Mouse (Mus musculus): ENCODE results near the gene Hck.
A peak's percentile ranks its signal among the peaks of the same experiment; 100 is the strongest.

The Hck gene

DNA sequence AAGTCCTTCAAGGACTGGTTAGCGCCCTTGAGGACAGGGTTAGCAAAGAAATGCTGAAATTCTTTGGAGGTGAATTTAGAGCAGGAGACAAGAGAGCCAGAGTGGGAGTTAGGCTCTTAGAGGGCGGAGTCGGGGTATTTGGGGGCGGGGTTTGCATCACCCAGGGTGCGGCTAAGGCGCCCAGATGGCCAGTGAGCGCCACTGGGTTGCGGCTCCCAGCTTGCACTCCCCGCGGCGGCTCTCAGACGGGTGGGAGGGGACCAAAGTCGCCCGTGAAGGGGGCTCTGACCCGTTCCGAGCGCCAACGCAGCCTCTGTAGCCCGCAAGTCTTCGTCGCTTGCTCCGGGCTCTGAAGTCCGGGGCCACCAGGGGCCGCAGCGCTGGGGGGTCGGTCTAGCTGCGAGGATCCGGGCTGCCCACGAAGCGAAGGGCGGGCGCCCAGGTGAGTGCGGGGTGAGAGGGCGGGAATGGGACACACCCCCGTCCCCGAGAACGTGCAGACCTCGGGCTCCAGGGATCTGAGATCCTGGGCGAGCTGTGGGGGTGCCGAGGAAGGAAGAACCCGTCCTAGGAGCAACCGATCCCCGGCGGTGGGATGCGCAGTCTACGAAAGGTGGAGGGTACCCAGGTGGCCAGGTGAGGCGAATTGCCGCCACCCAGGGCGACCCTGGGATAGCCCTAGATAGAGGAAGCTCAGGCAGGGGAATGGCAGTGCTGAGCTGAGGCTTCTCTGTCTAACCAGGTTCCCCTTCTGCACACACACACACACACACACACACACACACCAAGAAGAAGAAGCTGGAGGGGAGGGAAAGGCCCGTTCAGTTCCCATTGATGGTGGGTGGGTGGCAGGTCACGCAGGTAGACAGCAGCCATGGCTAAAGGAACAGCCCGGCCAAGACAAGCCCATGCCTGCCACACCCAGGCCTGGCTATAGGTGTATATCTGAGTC is at the start of gene Hck:
Gene Hck (plus strand): TSS at position 156 of the 952 bp plus-strand sequence.
- DNase-seq (ENCODE audit: low read depth, low spot score) = no peak

DNA sequence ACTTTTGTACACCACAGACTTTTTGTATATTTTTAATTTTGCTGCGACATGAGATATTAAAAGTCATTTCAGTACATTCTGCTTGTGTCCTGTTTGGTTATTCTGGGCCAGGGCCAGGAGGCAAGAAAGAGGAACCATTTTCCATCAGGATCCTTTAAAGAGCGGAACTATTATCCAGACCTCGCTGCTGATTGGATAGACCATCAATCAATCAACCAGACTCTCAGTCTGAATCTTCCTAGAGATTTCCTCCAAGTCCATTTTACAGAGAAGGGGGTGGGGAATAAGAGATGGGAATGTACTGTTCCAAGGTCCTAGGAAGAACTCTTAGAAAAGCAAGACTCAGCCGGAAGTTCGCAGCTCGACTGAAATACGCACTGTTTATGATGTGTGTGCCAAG is 48.1 kb upstream of the Hck start:
- no peak for DNase-seq (ENCODE audit: low read depth, low spot score)

DNA sequence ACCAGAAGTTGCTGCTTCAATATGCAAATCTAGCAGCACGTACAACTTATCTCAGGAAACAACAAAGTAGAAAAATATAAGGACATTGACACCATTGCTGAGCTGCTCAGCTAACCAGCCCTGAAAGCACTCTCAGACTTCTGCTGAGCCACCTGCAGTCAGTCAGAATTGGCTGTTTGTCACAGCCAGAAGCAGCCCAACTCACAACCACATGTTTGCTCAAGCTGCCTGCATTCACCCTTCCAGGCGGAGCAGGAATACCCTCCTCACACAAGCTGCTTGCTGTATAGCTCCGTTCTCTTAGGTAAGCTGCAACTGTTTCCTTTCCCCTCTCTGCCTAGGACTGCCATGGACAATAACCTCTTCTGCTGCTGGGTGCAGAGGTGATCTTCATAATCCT is 44.9 kb upstream of the Hck start:
- DNase-seq (ENCODE audit: low read depth, low spot score) = no peak

- no peak for DNase-seq (ENCODE audit: low read depth, low spot score)
These were observed 43.9 kb upstream of the Hck start for GRCm38 (mm10) chr2:153064190-153064970.

GRCm38 (mm10) chr2:153065747-153066508 is 42.3 kb upstream of the Hck start, which contains the start of gene Ccm2l:
Gene Ccm2l, plus strand, starts transcription at chr2:153065955.
- no peak for DNase-seq (ENCODE audit: low read depth, low spot score)

GRCm38 (mm10) chr2:153066991-153067390 is 41.3 kb upstream of the Hck start:
- no peak for DNase-seq (ENCODE audit: low read depth, low spot score)

- DNase-seq (ENCODE audit: low read depth, low spot score) = no peak
These were observed 37.3 kb upstream of the Hck start for GRCm38 (mm10) chr2:153070762-153071490.

GRCm38 (mm10) chr2:153071491-153072184 is 36.6 kb upstream of the Hck start:
- no peak for DNase-seq (ENCODE audit: low read depth, low spot score)

DNA sequence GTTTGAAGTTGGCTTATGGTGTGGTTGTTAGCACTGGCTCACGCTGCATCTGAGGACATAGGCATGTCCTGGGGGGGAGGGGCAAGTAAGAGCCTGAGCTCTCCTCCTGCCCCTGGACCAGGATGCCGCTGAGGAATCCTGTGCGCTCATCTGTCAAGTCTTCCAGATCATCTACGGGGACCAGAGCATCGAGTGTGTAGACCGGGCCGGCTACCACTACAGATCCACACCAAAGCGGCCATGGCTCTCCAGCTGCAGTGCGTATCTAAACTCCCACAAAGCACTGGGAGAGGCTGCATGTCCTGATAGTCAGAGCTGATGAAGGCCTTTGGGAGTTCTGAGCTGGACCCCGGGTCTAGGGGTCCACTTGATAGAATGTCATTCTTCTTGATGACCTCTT is 33.6 kb upstream of the Hck start:
- no peak for DNase-seq (ENCODE audit: low read depth, low spot score)

DNA sequence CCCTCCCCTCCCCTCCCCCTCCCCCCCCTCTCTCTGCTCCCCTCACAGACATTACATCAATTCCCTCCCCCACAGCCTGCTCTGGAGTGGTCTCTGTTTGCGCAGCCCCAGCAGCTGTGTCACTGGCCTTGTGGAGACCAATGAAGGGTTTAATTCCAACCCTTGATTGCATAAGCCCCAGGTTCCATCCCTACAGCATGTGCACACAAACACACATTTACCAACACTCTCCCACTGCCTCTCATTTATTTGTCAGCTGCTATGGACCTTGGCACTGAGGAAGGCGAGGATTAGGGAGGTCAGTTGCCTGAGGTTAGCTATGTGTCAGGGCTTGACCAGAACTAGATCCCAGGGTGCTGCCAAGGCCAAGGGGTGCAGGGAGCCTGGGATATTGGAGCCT is 32.3 kb upstream of the Hck start:
- no peak for DNase-seq (ENCODE audit: low read depth, low spot score)

DNA sequence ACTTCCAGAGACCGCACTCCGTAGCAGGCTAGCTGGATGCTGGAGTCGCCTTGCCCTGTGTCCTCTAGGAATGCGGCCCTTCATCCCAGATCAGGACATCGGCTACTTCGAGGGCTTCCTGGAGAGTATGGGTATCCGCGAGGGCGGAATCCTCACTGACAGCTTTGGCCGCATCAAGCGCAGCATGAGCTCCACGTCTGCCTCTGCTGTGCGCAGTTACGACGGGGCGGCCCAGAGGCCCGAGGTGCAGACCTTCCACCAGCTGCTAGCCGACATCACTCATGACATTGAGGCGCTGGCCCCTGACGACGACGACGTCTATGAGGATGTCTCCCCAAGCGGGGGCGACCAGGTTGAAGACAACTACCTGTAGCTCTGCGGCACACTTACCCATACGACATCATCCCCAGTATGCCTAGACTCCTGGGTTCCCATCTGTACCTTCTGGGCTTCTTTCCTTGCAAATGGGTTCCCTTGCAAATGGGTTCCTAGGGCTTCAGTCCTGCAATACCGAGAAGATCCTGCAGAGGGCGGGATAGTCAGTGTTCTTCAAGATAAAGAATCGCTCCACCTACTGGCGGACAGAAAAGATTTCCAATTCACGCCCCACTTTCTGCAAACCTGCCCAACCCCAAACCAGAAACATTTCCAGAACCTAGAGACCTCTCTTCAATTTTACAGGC is 27.3 kb upstream of the Hck start:
- DNase-seq (ENCODE audit: low read depth, low spot score) = peak; percentile 84

DNA sequence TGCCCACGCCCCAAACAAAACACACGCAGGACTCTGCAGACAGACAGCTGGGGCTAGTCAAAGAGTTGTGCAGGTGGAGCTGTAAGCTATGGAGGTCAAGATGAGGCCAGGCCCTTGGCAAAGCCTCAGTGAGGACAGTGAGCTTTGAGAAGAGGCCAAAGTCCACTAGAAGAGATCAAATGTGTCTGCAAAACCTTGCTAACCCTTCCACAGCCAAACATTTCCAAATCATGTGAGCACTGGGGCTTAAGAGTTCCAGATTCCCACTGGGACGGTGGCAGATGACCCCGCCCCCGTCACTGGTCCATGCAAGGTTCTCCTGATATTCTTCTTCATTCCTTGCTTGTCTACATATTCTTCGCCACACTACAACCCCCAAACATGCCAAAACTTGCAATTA is 26.4 kb upstream of the Hck start:
- no peak for DNase-seq (ENCODE audit: low read depth, low spot score)

- DNase-seq (ENCODE audit: low read depth, low spot score) = no peak
These were observed 25.0 kb upstream of the Hck start for GRCm38 (mm10) chr2:153083275-153083674.

DNA sequence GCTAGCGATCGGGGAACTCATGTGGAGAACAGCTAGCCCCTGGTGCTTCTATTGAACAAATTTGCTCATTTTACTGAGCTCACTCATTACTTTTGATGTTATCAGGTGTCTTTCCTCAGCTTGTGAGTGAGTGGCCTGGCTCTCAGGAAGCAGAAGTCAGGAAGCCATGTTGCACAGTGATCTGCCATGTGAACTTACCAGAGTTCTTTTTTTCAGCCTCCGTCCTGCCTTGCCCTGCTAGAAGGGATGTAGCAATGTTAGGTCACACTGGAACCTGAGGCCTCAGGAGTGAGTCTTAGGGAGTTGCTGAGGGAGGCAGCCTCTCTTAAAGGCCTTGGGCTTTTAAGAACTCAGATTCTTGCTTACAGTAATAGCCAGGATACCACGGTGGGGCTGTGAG is 24.4 kb upstream of the Hck start:
- DNase-seq (ENCODE audit: low read depth, low spot score) = no peak

- no peak for DNase-seq (ENCODE audit: low read depth, low spot score)
These were observed 23.8 kb upstream of the Hck start for GRCm38 (mm10) chr2:153084261-153084976.

- DNase-seq (ENCODE audit: low read depth, low spot score) = no peak
These were observed 22.7 kb upstream of the Hck start for GRCm38 (mm10) chr2:153085556-153085955.

DNA sequence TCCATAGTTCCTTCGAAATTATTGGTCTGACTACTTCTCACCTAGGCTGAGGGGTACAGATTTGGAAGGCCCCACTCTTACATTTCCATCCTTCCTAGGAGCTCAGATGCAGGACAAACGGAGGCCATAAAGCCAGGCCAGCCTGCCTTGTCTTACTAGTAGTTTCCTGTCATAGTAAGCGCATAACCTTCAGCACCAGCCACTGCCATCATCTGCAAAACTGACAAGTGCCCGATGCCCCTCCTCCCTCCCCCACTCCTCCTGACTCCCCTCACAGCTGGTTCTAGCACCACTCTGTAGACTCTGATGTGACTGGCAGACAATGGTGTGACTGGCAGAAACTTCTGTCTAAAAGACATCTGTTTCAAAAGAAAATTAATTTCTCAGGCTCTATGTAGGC is 22.1 kb upstream of the Hck start:
- no peak for DNase-seq (ENCODE audit: low read depth, low spot score)

DNA sequence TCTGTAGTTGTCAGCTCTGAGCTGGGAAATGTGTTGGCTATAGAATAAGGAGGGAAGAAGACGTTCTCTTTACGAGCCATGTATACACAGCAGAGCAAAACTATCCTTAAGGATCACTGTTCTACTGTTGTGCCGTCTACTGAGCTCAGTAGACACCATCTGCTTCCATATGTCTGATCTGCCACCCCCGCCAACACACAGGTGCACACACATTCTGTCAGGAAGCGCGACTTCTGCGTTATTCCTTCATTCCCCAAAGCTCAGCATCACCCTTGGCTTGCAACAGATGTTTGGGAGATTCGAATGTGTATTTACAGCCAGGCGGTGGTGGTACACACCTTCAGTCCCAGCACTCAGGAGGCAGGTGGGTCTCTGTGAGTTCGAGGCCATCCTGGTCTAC is 21.2 kb upstream of the Hck start:
- DNase-seq (ENCODE audit: low read depth, low spot score) = no peak

DNA sequence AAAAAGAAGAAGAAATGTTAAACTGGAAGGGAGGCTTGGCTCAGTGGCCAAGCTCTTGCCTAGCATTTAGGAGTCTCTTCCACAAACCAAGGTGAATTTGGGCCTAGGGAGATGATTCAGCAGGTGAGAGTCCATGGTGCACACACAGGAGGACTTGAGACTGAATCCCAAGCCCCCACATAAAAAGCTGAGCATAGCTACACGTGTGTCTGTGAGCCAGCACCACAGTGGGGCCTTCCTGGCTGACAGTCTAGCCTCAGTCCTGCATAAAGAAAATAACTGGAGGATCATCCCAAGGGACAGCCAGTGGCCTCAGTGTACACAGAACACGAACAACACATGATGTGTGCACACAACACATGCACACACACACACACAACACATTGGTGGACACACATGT is 19.0 kb upstream of the Hck start:
- no peak for DNase-seq (ENCODE audit: low read depth, low spot score)

Data from CD4-positive helper T cell, adult 2 months (primary cell).